Mouse (Mus musculus): ENCODE measurements around the gene Afmid. TPM values are rescaled to one million over a fixed set of nuclear protein-coding genes. Genes with fewer than 3 reads are reported as not detected.
"Not testable (repeated sequence)": the region's sequence is repeated elsewhere in the genome, so short reads cannot be mapped to it uniquely, and the experiment has no call there.

Afmid gene
- polyA plus RNA-seq, 1 experiment, result 1.7 TPM

DNA sequence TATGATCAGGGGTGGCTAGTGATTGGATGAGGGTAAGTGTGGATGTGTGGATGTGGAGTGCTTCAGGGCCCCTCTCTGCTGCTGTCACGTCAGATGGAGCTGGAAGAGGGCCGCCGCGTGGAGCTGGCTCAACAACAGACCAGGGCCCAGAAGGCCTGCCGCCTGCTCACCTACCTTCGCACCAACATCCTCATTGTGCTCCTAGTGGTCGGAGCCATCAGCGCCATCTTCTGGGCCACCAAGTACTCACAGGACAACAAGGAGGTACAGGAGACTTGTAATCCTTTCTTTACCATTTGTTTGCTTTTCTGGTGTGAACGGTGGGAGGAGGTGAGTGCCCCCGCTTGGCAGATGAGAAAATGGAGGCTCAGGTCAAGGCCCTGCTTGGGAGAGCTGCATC is 39.4 kb upstream of the Afmid start:
- Histone ChIP-seq H3K4me1 (ENCODE audit: control insufficient read depth, insufficient read depth, insufficient read length, low read length) (no peaks in the 10 kb centered on the region; the same call in 1 of the 2 replicates), H3K4me3 (ENCODE audit: insufficient read depth, low read depth, low read length) (no peak overlapping the region), H3K27ac (replicated peaks; ENCODE audit: low read depth, low read length) (no peak overlapping the region)

DNA sequence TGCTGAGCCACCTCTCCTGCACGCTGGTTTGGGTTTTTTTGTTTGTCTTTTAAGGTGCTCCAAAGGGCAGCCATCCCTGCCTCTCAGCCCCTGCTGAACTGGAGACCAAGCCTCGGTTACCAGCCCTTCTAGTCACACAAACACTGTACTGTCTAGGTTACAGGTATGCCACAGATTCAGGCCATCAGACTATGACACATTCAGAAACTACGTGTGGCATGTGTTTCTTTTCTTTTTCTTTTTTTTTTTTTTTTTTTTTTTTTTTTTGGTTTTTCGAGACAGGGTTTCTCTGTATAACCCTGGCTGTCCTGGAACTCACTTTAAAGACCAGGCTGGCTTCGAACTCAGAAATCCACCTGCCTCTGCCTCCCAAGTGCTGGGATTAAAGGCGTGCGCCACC is 37.2 kb upstream of the Afmid start:
- H3K4me3 ChIP-seq (ENCODE audit: insufficient read depth, low read depth, low read length); H3K4me1 ChIP-seq (ENCODE audit: control insufficient read depth, insufficient read depth, insufficient read length, low read length); H3K27ac ChIP-seq (replicated peaks; ENCODE audit: low read depth, low read length): not testable (repeated sequence)

DNA sequence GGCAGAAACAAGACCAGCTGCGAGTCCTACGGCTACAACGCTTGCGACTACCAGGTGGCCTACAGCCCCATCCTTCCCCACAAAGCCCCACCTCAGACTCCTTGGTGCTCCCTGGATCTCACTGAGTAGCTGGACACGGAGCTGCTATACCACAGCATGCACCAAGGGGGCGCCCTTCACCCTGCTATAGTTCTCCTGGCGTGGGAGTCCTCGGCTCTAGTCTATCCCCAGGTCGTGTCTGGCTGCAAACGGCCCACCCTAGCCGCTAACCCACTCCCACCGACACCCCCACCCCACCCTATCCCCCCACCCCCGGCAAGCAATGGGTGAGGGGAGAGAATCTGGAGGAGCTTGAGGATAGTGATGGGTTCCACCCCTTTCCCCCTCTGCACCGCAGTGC is 35.4 kb upstream of the Afmid start:
- H3K27ac ChIP-seq (replicated peaks; ENCODE audit: low read depth, low read length), result no peak overlapping the region
- H3K4me3 ChIP-seq (ENCODE audit: insufficient read depth, low read depth, low read length), result no peak overlapping the region
- no peaks in the 10 kb centered on the region for H3K4me1 ChIP-seq (ENCODE audit: control insufficient read depth, insufficient read depth, insufficient read length, low read length)

DNA sequence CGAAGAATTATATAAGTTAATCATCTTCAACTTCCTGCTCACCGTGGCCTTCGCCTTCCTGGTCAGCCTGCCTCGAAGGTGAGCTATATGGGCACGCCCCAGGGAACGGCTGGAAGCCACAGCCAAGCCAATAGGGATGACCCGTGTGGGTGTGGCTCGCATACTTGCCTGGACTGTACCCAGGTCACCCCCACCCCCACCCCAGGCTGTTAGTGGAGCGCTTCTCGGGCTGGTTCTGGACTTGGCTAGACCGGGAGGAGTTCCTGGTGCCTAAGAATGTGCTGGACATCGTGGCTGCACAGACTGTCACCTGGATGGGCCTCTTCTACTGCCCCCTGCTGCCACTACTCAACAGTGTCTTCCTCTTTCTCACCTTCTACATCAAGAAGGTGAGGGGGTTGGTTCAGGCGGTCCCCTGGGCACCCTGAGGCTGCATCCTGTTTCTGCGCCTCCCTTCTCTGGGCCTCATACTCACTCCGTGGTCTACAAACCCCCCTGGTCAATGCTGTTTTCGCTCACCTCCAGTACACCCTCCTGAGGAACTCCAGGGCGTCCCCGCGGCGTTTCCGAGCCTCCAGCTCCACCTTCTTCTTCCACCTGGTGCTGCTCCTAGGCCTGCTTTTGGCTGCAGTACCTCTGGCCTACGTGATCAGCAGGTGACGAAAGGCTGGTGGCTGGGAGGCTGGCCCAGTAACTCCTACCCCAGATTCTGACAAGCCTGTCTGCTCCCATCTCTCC is 34.9 kb upstream of the Afmid start:
- no peaks in the 10 kb centered on the region for H3K4me1 ChIP-seq (ENCODE audit: control insufficient read depth, insufficient read depth, insufficient read length, low read length)
- no peak overlapping the region for H3K4me3 ChIP-seq (ENCODE audit: insufficient read depth, low read depth, low read length)
- no peak overlapping the region for H3K27ac ChIP-seq (replicated peaks; ENCODE audit: low read depth, low read length)

- Histone ChIP-seq H3K4me1 (ENCODE audit: control insufficient read depth, insufficient read depth, insufficient read length, low read length) (no peaks in the 10 kb centered on the region), H3K4me3 (ENCODE audit: insufficient read depth, low read depth, low read length) (no peak overlapping the region), H3K27ac (replicated peaks; ENCODE audit: low read depth, low read length) (no peak overlapping the region)
Measured at GRCm38 (mm10) chr11:117791441-117791761, 34.3 kb upstream of the Afmid start.

DNA sequence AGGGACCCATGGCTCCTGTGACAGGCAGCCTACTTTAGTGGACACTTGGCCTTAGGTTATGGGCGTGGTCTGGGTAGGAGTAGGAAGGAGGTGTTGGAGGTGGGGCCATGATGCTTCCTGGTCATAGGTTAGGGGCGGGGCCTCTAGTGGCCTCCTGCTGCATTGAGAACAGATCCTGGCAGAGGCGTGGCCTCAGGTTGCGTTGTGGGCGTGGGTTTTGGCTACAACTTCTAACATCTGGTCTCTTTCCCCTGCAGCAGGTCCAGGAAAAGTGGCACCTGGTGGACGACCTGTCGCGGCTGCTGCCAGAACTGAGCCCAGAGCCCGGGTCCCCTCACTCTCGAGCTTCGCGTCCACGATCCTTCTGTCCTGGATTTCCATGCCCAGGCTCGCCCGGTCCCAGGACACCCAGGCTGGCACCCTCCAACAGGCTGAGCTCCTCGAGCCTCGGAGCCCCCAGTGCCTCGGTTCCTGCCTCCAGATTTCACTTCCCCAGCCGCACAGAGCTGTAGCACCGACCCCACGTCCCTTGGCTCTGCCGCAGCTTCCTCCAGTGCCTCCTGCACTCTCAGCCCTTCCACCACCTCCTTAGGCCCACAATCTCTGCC is 33.3 kb upstream of the Afmid start:
- no peak overlapping the region for H3K4me3 ChIP-seq (ENCODE audit: insufficient read depth, low read depth, low read length)
- H3K27ac ChIP-seq (replicated peaks; ENCODE audit: low read depth, low read length), result no peak overlapping the region
- no peaks in the 10 kb centered on the region for H3K4me1 ChIP-seq (ENCODE audit: control insufficient read depth, insufficient read depth, insufficient read length, low read length)

DNA sequence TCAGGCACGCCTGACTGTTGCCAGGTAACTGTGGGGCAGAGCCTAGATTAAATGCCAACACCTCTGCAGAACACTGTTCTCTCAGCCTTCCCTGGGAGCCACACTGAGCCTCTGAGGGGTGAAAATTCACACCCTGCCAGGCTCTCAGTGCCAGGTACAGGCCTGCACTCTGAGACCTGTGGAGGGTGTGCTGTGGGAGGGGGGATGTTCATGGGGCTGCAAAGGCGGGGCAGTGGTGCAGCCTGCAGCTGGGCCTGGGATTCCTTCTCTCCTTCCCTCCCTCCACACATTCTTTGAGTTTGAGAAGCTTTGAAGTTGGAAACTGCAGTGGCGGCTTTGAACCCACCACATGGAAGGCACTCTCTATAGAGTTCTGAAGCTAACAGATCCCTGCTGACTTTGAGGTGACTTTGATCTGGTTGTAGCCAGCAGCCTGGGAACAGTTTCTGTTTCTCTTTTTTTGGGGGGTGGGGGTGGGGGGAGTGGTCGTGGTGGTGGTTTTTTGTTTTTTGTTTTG is 31.6 kb upstream of the Afmid start:
- H3K4me3 ChIP-seq (ENCODE audit: insufficient read depth, low read depth, low read length), result no peak overlapping the region
- H3K4me1 ChIP-seq (ENCODE audit: control insufficient read depth, insufficient read depth, insufficient read length, low read length), result no peaks in the 10 kb centered on the region; the same call in 1 of the 2 replicates
- H3K27ac ChIP-seq (replicated peaks; ENCODE audit: low read depth, low read length), result no peak overlapping the region

- H3K4me1 ChIP-seq (ENCODE audit: control insufficient read depth, insufficient read depth, insufficient read length, low read length), result no peaks in the 10 kb centered on the region; the same call in 1 of the 2 replicates
- no peak overlapping the region for H3K27ac ChIP-seq (replicated peaks; ENCODE audit: low read depth, low read length)
- H3K4me3 ChIP-seq (ENCODE audit: insufficient read depth, low read depth, low read length), result no peak overlapping the region
Measured at GRCm38 (mm10) chr11:117796954-117797353, 28.8 kb upstream of the Afmid start.

DNA sequence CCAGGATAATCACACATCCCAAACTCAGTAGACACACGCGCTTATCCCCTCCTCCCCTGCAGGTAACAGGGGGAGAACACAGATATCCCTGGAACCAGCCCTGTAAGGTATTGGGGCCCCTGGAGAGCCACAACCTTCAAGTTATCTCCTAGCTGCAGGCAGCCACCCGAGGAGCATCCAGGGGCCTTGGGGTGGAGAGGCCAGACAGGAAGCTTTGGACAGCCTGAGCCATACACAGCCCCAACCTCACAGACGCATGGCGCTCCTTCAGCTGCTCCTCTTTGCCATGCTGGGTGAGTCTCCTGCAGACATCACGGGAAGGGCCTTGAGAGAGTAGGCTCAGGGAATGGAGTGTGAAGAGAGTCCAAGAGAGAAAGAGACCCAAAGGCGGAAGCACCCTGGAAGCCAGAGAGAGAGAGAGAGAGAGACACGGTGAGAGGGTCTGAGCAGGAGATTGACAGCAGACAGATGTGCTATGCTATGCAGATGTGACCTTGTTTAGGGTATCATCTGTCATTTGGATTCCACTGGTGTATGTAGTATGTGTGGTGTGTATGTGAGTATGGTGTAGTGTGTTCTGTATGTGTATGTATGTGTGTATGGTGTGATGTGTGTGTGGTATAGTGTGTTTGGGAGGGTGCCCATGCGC is 28.1 kb upstream of the Afmid start, which contains the start of gene 6030468B19Rik:
6030468B19Rik (plus strand) TSS at position 150 of the 649 bp plus-strand sequence.
- no peaks in the 10 kb centered on the region; the same call in 1 of the 2 replicates for H3K4me1 ChIP-seq (ENCODE audit: control insufficient read depth, insufficient read depth, insufficient read length, low read length)
- H3K27ac ChIP-seq (replicated peaks; ENCODE audit: low read depth, low read length), result no peak within 1 kb of the TSS
- no peak within 1 kb of the TSS for H3K4me3 ChIP-seq (ENCODE audit: insufficient read depth, low read depth, low read length)

GRCm38 (mm10) chr11:117798160-117798541 is 27.6 kb upstream of the Afmid start:
- Histone ChIP-seq H3K4me1 (ENCODE audit: control insufficient read depth, insufficient read depth, insufficient read length, low read length) (no peaks in the 10 kb centered on the region; the same call in 1 of the 2 replicates), H3K4me3 (ENCODE audit: insufficient read depth, low read depth, low read length) (no peak overlapping the region), H3K27ac (replicated peaks; ENCODE audit: low read depth, low read length) (no peak overlapping the region)

DNA sequence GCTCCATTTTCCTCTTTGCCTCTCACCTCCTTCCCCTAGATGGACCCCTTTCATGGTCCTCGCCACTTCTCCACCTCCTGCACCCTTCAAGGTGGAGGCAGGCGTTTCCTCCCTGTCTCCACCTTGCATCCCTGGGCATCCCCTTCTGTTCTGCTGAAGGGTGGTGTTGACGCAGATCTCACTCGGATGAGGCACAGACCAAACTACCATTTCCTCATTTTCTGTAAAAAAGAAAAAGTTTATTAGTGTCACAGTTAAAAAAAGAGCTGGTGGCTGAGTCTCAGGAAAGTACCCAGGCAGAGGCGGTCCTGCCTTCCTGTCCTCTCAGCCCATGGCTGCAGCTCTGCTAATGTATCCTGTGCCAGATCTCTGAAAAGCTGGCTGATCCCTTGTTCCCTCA is 26.6 kb upstream of the Afmid start:
- no peak overlapping the region for H3K27ac ChIP-seq (replicated peaks; ENCODE audit: low read depth, low read length)

DNA sequence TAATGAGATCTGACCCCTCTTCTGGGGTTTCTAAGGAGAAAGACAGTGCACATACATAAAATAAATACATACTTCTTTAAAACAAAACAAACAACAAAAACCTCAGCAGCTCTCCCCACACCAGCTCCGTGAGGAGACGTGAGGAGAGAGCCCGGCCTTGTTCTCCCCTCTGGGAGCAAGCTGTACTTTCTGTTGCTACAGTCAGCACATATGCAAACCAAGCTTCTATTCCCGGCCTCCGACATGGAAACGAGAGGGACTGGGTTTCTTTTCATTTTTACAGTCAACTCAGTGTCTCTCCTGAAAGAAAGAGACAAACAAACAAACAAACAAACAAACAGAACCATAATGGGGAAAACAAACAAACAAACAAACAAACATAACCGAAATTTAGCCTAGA is 25.7 kb upstream of the Afmid start:
- no peak overlapping the region for H3K27ac ChIP-seq (replicated peaks; ENCODE audit: low read depth, low read length)
- no peak overlapping the region for H3K4me3 ChIP-seq (ENCODE audit: insufficient read depth, low read depth, low read length)
- no peaks in the 10 kb centered on the region; the same call in 1 of the 2 replicates for H3K4me1 ChIP-seq (ENCODE audit: control insufficient read depth, insufficient read depth, insufficient read length, low read length)

More for the DNA sequence above, 26.6 kb upstream of the Afmid start:
- no peaks in the 10 kb centered on the region; the same call in 1 of the 2 replicates for H3K4me1 ChIP-seq (ENCODE audit: control insufficient read depth, insufficient read depth, insufficient read length, low read length)
- H3K4me3 ChIP-seq (ENCODE audit: insufficient read depth, low read depth, low read length), result no peak overlapping the region

DNA sequence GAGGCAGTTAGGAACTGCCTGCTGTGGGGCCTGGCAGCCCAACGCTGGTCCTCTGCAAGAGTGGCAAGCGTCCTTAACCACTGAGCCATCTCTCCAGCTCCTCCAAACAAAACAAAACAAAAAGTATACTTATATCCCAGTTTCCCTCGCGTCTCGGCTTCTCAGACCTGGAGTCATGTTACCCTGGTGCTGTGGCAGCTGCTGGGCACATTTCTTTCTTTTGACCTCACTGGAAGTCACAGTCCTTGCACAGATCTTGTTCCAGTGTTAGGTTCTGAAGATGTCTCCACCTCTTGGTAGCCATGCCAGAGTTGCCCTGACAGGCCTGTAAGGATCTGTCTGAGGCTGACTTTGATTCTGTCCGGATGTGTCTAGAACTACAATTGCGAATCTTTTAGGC is 24.1 kb upstream of the Afmid start:
- no peaks in the 10 kb centered on the region; the same call in 1 of the 2 replicates for H3K4me1 ChIP-seq (ENCODE audit: control insufficient read depth, insufficient read depth, insufficient read length, low read length)
- H3K27ac ChIP-seq (replicated peaks; ENCODE audit: low read depth, low read length), result no peak overlapping the region
- H3K4me3 ChIP-seq (ENCODE audit: insufficient read depth, low read depth, low read length), result no peak overlapping the region

DNA sequence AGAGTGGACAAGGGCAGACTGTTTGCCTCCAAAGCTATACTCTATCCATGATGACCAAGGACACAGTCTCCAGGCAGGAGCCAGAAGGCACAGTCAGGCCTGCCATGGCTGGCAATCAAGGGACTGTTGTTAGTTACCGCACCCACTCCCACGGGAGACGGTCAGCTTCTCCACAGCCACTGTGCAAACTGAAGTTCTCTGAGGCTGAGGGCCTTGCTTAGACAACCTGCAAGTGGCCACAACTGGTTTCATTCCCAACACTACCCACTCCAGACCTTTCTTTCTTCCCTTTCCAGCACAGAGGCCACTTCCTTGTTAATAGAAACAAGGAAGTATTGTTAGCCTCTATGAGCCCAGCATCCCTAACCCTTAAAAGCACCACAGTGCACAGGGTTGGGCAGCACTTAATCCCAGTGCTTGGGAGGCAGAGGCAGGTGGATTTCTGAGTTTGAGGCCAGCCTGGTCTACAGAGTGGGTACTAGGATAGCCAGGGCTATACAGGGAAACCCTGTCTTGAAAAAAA is 22.5 kb upstream of the Afmid start:
- Histone ChIP-seq H3K4me1 (ENCODE audit: control insufficient read depth, insufficient read depth, insufficient read length, low read length) (no peaks in the 10 kb centered on the region; the same call in 1 of the 2 replicates), H3K27ac (replicated peaks; ENCODE audit: low read depth, low read length) (no peak overlapping the region), H3K4me3 (ENCODE audit: insufficient read depth, low read depth, low read length) (no peak overlapping the region)

- Histone ChIP-seq H3K4me1 (ENCODE audit: control insufficient read depth, insufficient read depth, insufficient read length, low read length) (peaks cover 6% of the 10 kb centered on the region; the same call in 1 of the 2 replicates), H3K27ac (replicated peaks; ENCODE audit: low read depth, low read length) (no peak overlapping the region), H3K4me3 (ENCODE audit: insufficient read depth, low read depth, low read length) (no peak overlapping the region)
Measured at GRCm38 (mm10) chr11:117806781-117807180, 18.9 kb upstream of the Afmid start.
